Mouse (Mus musculus) forebrain, embryonic 11.5 days (tissue): ENCODE results near the gene Whamm. TPM values are rescaled to one million over a fixed set of nuclear protein-coding genes. Genes with fewer than 3 reads are reported as not detected.
A peak's percentile ranks its signal among the peaks of the same experiment; 100 is the strongest.

Source experiments
- ATAC-seq: fragments of 200-750 bp; cut with Nextera tagmentation; replicated peaks from 2 replicates; pipeline ENCODE4 v1.8.0; 2017; ENCODE audit warnings: moderate TSS enrichment; ENCODE audit not compliant: low FRiP score
- DNase-seq: peaks from one replicate; pipeline ENCODE4 v3.0.0-alpha.2; 2017; ENCODE audit warnings: low spot score
- H3K27ac ChIP-seq: fragments of 300-500 bp; sonication (generic); 2 replicates; pipeline ENCODE4 v1.5.1; 2014; ENCODE audit warnings: low read depth, low read length
- H3K27me3 ChIP-seq: fragments of 300-500 bp; sonication (generic); 2 replicates; pipeline ENCODE4 v1.6.1; 2014; ENCODE audit warnings: mild to moderate bottlenecking, low read length, mixed read lengths; ENCODE audit not compliant: control insufficient read depth, insufficient read depth
- H3K36me3 ChIP-seq: fragments of 300-500 bp; sonication (generic); 2 replicates; pipeline ENCODE4 v1.6.1; 2014; ENCODE audit warnings: mild to moderate bottlenecking, low read length, moderate library complexity, mixed read lengths; ENCODE audit not compliant: control insufficient read depth, insufficient read depth
- H3K4me1 ChIP-seq: fragments of 300-500 bp; sonication (generic); replicated peaks from 2 replicates; pipeline ENCODE4 v1.6.1; 2014; ENCODE audit warnings: low read length, mixed read lengths; ENCODE audit not compliant: control insufficient read depth, insufficient read depth
- H3K4me2 ChIP-seq: fragments of 300-500 bp; sonication (generic); 2 replicates; pipeline ENCODE4 v1.6.1; 2014; ENCODE audit warnings: low read depth, mild to moderate bottlenecking, low read length, moderate library complexity, mixed read lengths; ENCODE audit not compliant: severe bottlenecking
- H3K4me3 ChIP-seq: fragments of 300-500 bp; sonication (generic); 2 replicates; pipeline ENCODE4 v1.5.1; 2014; ENCODE audit warnings: low read depth, low read length
- H3K9ac ChIP-seq: fragments of 300-500 bp; sonication (generic); 2 replicates; pipeline ENCODE4 v1.6.1; 2014; ENCODE audit warnings: low read length
- H3K9me3 ChIP-seq: fragments of 300-500 bp; sonication (generic); 2 replicates; pipeline ENCODE4 v1.6.1; 2016; ENCODE audit warnings: low read length, mixed read lengths; ENCODE audit not compliant: control insufficient read depth
- WGBS: fragments of 180-500 bp; shearing (Covaris S2); extraction: QIAGEN DNeasy Blood & Tissue Kit; methylation state at CpG from one replicate; pipeline ENCODE4 v1.1.7; 2014; 5-methylcytosine and 5-hydroxymethylcytosine counted together
- polyA plus RNA-seq: library from polyadenylated mRNA; unstranded; fragments of >200 nt; fragmentation: Nextera tagmentation; extraction: Ambion mirVana; gene quantifications from 2 replicates; pipeline ENCODE4 v1.2.1, GENCODE M21; 2014

The Whamm gene
- polyA plus RNA-seq, 1 experiment from 2014 or later, result 5.3 TPM

DNA sequence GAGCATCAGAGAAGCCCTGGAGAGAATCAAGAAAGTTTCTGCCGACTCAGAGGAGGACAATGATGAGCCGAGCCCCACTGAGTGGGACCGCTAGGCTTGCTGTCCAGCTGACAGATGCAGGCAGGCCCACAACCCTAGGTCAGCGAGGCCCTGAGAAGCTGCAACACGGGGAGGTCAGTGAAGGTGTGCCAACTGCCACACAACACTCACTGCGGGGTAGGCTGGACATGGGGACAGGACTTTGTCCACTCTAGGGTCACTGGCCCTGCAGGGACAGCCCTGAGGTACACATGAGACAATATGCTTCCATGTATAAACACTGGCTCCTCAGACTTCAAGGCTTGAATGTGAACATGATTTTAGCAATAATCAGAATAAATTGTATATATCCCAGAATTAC, 25.0 kb downstream of the Whamm start:
- no peak overlapping the region for H3K4me3 ChIP-seq
- DNase-seq, result peak; percentile 42
- H3K9ac ChIP-seq, result no peak overlapping the region
- no peaks in the 10 kb centered on the region for H3K27me3 ChIP-seq
- no peaks in the 10 kb centered on the region for H3K4me1 ChIP-seq
- no peak overlapping the region for H3K27ac ChIP-seq
- ATAC-seq, result no peak
- H3K36me3 ChIP-seq, result no peaks in the 10 kb centered on the region; the same call in 1 of the 2 replicates
- 94% methylated on average over 6 of the region's 6 CpGs for WGBS
- H3K4me2 ChIP-seq, result no peak overlapping the region
- H3K9me3 ChIP-seq, result no peaks in the 10 kb centered on the region

DNA sequence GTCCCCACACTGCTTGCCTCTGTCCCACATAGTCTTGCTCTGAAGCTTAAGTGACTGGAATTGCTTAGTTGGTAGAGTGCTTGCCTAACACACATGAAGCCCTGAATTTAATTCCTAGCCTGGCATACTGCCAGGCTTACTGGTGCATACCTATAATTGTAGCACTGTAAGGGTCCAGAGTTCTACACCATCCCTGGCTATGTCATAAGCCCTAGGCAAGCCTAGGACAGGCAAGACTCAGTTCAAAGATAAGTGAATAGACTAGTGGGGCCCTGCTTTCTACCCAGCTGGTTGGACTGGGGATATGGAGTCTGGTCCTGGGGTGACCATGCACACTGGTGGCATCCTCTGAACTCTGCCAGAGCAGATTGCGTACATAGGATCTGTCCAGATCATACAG, 26.6 kb downstream of the Whamm start:
- H3K4me1 ChIP-seq, result no peaks in the 10 kb centered on the region
- ATAC-seq (no peak), DNase-seq (peak; percentile 41)
- no peak overlapping the region for H3K27ac ChIP-seq
- no peak overlapping the region for H3K9ac ChIP-seq
- 94% methylated on average over 1 of the region's 1 CpGs for WGBS
- H3K36me3 ChIP-seq, result no peaks in the 10 kb centered on the region; the same call in 1 of the 2 replicates
- no peaks in the 10 kb centered on the region for H3K27me3 ChIP-seq
- H3K4me2 ChIP-seq, result no peak overlapping the region
- no peaks in the 10 kb centered on the region for H3K9me3 ChIP-seq
- H3K4me3 ChIP-seq, result no peak overlapping the region

DNA sequence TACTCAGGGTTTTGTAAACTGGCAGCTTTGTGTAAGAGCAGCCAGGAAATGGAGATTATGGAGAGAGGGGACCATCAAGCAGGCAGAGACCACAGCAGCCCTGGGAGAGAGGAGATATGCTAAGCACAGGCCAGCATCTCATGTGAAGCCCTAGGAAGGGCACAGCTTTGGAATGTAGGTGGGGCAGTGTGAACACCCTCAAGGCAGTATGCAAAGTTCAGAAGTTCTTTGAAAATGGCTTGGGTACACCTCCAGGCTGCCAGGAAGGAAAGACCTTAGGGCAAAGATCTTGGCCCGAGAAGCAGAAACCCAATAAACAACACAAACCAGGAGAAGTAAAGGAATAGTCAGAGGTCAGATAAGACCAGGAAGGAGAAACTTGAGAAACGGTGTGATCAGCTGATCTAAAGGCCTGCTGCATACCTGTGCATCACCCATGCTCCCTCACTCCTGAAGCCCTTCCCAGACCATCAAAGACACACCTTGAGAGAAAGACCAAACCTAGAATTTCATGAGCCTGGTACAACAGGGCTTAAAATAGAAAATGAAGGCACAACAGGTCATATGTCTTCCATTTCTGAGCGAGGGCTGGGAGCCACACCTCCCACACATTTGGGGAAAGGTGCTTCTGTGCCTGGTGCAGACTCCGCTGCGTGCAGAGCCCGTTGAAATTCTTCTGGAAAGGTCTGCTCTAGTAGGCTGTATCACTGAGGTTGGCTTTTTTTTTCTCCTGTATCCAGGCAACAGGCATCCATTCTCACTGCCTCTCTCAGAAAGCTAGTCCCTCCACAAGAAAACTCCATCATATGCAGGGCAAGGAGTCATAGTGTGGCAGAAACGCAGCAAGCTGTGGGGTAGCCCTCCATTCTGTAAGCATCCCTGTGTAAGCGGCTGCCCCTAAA, 28.6 kb downstream of the Whamm start:
- DNase-seq, result peak; percentile 44
- Histone ChIP-seq H3K4me1 (no peaks in the 10 kb centered on the region), H3K36me3 (no peaks in the 10 kb centered on the region), H3K4me2 (no peak overlapping the region), H3K27ac (no peak overlapping the region), H3K27me3 (no peaks in the 10 kb centered on the region), H3K4me3 (no peak overlapping the region), H3K9me3 (no peaks in the 10 kb centered on the region), H3K9ac (no peak overlapping the region)
- ATAC-seq, result no peak
- WGBS, result 77% methylated on average over 8 of the region's 8 CpGs

DNA sequence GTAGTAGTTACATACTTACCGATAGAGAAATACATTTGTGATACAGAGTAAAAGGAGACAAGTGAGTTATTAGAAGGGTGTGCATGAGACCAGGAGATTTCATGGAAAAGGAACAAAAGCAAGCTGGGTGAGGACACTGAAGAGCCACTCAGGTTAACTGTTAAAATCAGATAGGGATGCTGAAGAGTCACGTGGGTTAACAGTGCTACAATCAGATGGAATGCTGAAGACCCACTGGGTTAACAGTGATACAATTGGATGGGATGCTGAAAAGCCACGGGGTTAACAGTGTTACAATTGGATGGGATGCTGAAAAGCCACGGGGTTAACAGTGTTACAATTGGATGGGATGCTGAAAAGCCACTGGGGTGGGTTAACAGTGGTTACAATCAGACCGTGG, 33.9 kb downstream of the Whamm start:
- DNase-seq (no peak), ATAC-seq (no peak)
- H3K27ac ChIP-seq, result no peak overlapping the region
- no peak overlapping the region for H3K4me2 ChIP-seq
- H3K4me3 ChIP-seq, result no peak overlapping the region
- no peaks in the 10 kb centered on the region for H3K4me1 ChIP-seq
- no peaks in the 10 kb centered on the region for H3K36me3 ChIP-seq
- WGBS, result 86% methylated on average over 5 of the region's 5 CpGs
- H3K9ac ChIP-seq, result no peak overlapping the region
- H3K27me3 ChIP-seq, result no peaks in the 10 kb centered on the region
- H3K9me3 ChIP-seq, result no peaks in the 10 kb centered on the region

DNA sequence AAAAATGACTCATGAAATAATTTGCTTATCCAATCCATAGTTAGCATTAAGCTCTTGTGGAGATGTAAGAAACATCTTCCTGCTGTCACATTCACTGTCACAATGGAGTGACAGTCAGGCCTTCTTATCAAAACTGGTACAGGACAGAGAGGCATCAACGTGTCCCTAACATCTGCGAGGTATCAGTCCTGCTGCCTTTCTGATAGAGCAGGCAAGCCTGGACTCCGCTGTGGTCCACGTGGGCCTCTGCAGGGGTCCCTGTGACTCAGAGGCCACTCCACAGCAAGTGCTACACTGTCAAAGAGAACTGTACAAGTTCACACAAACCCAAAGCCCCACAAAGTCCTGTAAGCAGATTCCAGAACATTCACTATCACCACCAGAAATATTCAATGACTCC, 34.4 kb downstream of the Whamm start:
- no peak overlapping the region for H3K4me3 ChIP-seq
- no peaks in the 10 kb centered on the region for H3K4me1 ChIP-seq
- H3K27me3 ChIP-seq, result no peaks in the 10 kb centered on the region
- H3K9me3 ChIP-seq, result no peaks in the 10 kb centered on the region
- WGBS, result 84% methylated on average over 4 of the region's 4 CpGs
- H3K4me2 ChIP-seq, result no peak overlapping the region
- no peaks in the 10 kb centered on the region for H3K36me3 ChIP-seq
- ATAC-seq, result no peak
- no peak overlapping the region for H3K9ac ChIP-seq
- DNase-seq, result peak; percentile 48
- no peak overlapping the region for H3K27ac ChIP-seq

DNA sequence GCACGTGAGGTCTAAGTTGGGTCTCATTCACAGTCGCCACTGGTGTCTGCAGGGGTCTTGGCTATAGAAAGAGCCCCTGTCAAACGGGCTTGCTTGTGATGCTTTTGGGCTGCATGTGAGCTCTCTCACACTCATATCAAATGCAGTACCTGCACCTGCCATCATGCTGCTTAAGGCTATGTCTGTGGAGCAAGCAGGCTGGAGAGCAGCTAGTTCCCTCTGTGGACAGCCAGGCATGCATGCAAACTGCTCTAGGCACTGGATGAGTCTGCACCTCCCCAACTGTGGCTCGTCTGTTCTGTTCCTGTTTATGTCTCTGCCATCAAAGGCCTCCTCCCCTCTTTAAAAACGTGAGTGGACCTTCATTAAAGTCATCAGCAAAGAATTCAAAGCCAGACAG, 35.4 kb downstream of the Whamm start:
- Histone ChIP-seq H3K9ac (no peak overlapping the region), H3K27ac (no peak overlapping the region), H3K27me3 (no peaks in the 10 kb centered on the region), H3K36me3 (no peaks in the 10 kb centered on the region), H3K4me1 (no peaks in the 10 kb centered on the region), H3K4me2 (no peak overlapping the region), H3K4me3 (no peak overlapping the region), H3K9me3 (no peaks in the 10 kb centered on the region)
- DNase-seq, result peak; percentile 45
- ATAC-seq, result no peak
- WGBS, result 66% methylated on average over 5 of the region's 5 CpGs

DNA sequence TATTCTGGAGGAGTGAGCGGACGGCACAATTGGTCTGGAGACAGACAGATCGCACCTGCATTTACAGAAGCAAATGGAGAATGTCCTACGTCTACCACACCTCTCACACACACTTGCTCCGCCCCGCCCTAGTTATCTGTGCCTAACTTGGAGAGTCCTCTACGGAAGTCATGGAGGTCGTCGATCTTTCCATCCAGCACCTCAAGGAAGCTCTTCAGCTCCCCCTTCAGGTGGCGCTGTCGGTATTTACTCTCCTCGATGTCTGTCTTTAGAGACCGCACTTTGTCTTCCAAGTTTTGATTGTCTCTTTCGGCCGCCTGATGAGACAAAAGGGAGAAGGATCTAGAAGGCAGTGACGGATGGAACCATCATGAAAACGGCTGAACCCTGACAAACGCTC, 39.1 kb downstream of the Whamm start:
- 61% methylated on average over 18 of the region's 18 CpGs for WGBS
- H3K4me3 ChIP-seq, result no peak overlapping the region
- no peaks in the 10 kb centered on the region for H3K36me3 ChIP-seq
- H3K9me3 ChIP-seq, result no peaks in the 10 kb centered on the region
- ATAC-seq (no peak), DNase-seq (peak; percentile 50)
- H3K27me3 ChIP-seq, result no peaks in the 10 kb centered on the region
- H3K27ac ChIP-seq, result no peak overlapping the region
- no peak overlapping the region for H3K9ac ChIP-seq
- H3K4me2 ChIP-seq, result no peak overlapping the region
- no peaks in the 10 kb centered on the region for H3K4me1 ChIP-seq

DNA sequence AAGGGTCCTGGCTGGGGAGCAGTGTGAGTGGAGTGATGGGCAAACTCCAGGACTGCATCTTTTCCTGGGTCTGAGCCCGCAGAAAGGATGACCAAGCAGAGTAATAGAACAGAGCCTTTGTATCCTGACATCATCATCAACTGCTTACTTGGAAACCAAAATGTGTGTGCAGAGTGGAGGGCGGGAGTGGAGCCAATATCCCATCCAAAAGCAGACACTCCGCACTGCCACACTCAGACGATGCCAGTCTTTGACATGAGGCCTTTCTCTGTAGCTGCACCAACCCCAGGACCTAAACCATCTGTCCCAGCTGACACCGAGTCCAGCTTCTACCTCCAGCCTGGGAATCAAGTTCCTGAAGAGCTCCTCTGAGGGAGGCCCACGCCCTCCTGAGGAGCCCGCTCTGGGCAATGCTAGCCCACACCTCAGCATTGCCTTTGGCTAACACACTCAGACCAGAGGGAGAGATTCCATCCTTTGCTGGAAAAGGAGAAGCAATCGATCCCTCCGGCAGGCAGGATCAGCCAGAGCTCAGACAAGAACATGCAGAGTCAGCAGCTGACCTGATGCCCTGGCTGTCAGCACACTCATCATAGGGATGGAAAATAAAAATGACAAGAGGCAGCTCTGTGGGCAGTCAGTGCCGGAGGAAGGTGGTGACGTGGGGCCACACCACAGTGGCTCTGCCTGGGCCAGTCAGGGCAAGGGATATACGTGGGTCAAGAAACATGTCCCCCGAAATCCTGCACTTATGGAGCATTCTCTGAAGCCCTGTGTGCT, 42.0 kb downstream of the Whamm start:
- Histone ChIP-seq H3K9ac (no peak overlapping the region), H3K27ac (no peak overlapping the region), H3K36me3 (no peaks in the 10 kb centered on the region), H3K9me3 (no peaks in the 10 kb centered on the region), H3K4me3 (no peak overlapping the region), H3K4me2 (no peak overlapping the region), H3K4me1 (no peaks in the 10 kb centered on the region), H3K27me3 (no peaks in the 10 kb centered on the region)
- ATAC-seq, result no peak
- peak; percentile 32 for DNase-seq
- 94% methylated on average over 13 of the region's 13 CpGs for WGBS
